Mouse (Mus musculus): ENCODE measurements around the gene Ccno. TPM values are rescaled to one million over a fixed set of nuclear protein-coding genes. Genes with fewer than 3 reads are reported as not detected.

Gene Ccno
- polyA plus RNA-seq, 1 experiment from 2014 or later: 0.17 TPM

DNA sequence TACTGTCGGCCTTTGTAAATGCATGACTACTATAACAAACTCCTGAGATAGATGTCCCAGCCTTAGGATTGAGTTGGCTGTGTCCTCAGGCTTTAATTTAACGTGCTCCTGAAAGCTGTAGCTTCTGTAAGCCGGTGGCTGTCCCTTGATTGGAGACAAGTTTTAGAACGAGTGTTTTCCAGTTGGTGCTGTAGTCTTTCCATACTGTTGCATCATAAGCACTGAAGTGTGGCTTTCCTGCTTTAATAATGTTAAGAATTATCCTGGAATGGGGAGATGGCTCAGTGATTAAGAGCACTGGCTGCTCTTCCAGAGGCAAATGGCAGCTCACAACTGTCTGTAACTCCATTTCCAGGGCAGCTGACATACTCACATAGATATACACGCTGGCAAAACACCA is 20.3 kb upstream of the Ccno start:
- no peaks in the 10 kb centered on the region for H3K4me1 ChIP-seq (ENCODE audit: control insufficient read depth, insufficient read depth, low read length)
- WGBS: 89% methylated on average over 5 of the region's 5 CpGs
- no peaks in the 10 kb centered on the region for H3K9me3 ChIP-seq (replicated peaks; ENCODE audit: control insufficient read depth, low read length)
- H3K4me2 ChIP-seq (ENCODE audit: low read depth, low read length): no peak overlapping the region
- H3K36me3 ChIP-seq (replicated peaks; ENCODE audit: control insufficient read depth, insufficient read depth, low read depth, low read length): no peaks in the 10 kb centered on the region; the same call in 1 of the 2 replicates
- H3K4me3 ChIP-seq (ENCODE audit: low read depth, low read length): no peak overlapping the region
- DNase-seq (ENCODE audit: low spot score) (no peak), ATAC-seq (replicated peaks; ENCODE audit: insufficient number of reproducible peaks, low FRiP score, low TSS enrichment, low read depth) (no peak)
- H3K27me3 ChIP-seq (ENCODE audit: control insufficient read depth, insufficient read depth, low read length): no peaks in the 10 kb centered on the region
- H3K9ac ChIP-seq (replicated peaks; ENCODE audit: low read length): no peak overlapping the region
- no peak overlapping the region for H3K27ac ChIP-seq (replicated peaks; ENCODE audit: low read depth, low read length)

GRCm38 (mm10) chr13:112976720-112977119 is 10.9 kb upstream of the Ccno start:
- no peak for ATAC-seq (replicated peaks; ENCODE audit: insufficient number of reproducible peaks, low FRiP score, low TSS enrichment, low read depth)
- Histone ChIP-seq H3K4me2 (ENCODE audit: low read depth, low read length) (no peak overlapping the region; the same call in 1 of the 2 replicates), H3K4me3 (ENCODE audit: low read depth, low read length) (no peak overlapping the region), H3K36me3 (replicated peaks; ENCODE audit: control insufficient read depth, insufficient read depth, low read depth, low read length) (no peaks in the 10 kb centered on the region), H3K9ac (replicated peaks; ENCODE audit: low read length) (no peak overlapping the region), H3K27ac (replicated peaks; ENCODE audit: low read depth, low read length) (no peak overlapping the region), H3K9me3 (replicated peaks; ENCODE audit: control insufficient read depth, low read length) (no peaks in the 10 kb centered on the region), H3K4me1 (ENCODE audit: control insufficient read depth, insufficient read depth, low read length) (no peaks in the 10 kb centered on the region), H3K27me3 (ENCODE audit: control insufficient read depth, insufficient read depth, low read length) (no peaks in the 10 kb centered on the region; the same call in 1 of the 2 replicates)
- no peak for DNase-seq (ENCODE audit: low spot score)
- 42% methylated on average over 10 of the region's 10 CpGs for WGBS

DNA sequence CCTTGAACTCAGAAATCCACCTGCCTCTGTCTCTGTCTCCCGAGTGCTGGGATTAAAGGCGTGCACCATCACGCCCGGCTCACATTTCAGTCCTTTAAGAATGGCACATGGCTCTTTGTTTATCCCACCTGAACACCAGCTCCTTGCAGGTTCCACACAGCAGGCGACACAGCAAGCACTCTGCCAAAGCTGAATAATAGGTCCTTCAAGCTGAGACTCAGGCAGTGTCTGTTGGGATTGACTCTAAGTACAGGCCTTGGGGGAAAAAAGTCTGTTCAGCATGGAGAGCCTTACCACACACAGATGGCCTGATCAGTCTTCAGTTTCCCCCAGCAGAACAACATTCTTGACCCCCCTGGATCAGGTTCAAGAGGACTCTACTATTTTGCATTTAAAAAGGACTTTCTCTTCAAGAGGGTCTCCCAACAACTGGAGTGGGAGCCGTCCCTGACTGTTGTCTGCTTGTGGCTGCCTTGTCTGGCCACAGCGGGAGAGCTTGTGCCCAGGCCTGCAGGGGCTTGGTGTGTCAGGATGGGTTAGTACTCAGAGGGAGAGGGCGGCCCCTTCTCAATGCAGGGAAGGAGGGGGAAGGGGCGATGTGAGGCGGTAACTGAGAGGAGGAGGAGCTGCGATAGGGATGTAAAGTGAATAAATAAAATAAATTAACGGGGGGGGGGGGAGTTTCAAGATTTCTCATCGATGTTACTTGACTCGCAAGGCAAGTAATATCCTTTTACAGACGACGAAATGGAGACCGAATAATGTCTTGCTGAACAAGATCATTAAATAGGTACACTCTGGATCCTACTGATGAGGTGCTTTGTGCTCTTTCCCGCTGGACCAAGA is 1.8 kb upstream of the Ccno start:
- no peaks in the 10 kb centered on the region for H3K36me3 ChIP-seq (replicated peaks; ENCODE audit: control insufficient read depth, insufficient read depth, low read depth, low read length)
- peaks cover 50% of the 10 kb centered on the region for H3K27me3 ChIP-seq (ENCODE audit: control insufficient read depth, insufficient read depth, low read length)
- DNase-seq (ENCODE audit: low spot score) (peak; percentile 56), ATAC-seq (replicated peaks; ENCODE audit: insufficient number of reproducible peaks, low FRiP score, low TSS enrichment, low read depth) (peak; percentile 50)
- no peak overlapping the region for H3K9ac ChIP-seq (replicated peaks; ENCODE audit: low read length)
- 2% methylated on average over 18 of the region's 18 CpGs for WGBS
- peaks cover 4% of the 10 kb centered on the region; the same call in 1 of the 2 replicates for H3K4me1 ChIP-seq (ENCODE audit: control insufficient read depth, insufficient read depth, low read length)
- H3K4me3 ChIP-seq (ENCODE audit: low read depth, low read length): no peak overlapping the region
- H3K4me2 ChIP-seq (ENCODE audit: low read depth, low read length): no peak overlapping the region
- H3K27ac ChIP-seq (replicated peaks; ENCODE audit: low read depth, low read length): no peak overlapping the region
- no peaks in the 10 kb centered on the region for H3K9me3 ChIP-seq (replicated peaks; ENCODE audit: control insufficient read depth, low read length)

DNA sequence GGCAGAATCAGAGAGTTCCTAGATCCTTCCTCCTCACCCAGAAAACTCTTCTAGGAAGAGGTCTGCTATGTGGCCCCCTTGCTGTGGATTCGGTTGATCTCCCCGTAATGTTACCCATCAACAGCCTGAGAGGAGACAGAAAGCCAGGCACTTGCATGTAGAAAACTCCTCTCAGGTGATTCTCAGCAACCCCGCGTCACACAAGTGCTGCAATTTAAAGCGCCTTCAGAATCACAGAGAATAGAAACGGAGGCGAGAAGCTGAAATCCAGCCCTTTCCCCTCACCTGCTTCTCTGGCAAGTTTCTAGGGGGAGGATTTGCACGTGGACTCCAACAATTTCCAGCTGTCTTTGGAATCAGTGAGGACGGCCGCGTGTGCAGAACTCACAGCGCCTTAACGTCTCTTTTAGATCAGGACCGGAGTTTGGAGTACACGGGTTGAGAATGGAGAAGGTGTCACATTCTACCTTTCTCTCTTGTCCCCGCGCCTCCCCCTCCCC is 1.1 kb upstream of the Ccno start:
- H3K4me1 ChIP-seq (ENCODE audit: control insufficient read depth, insufficient read depth, low read length): peaks cover 4% of the 10 kb centered on the region; the same call in 1 of the 2 replicates
- H3K27ac ChIP-seq (replicated peaks; ENCODE audit: low read depth, low read length): no peak overlapping the region
- H3K9me3 ChIP-seq (replicated peaks; ENCODE audit: control insufficient read depth, low read length): no peaks in the 10 kb centered on the region
- H3K4me2 ChIP-seq (ENCODE audit: low read depth, low read length): no peak overlapping the region
- H3K9ac ChIP-seq (replicated peaks; ENCODE audit: low read length): no peak overlapping the region
- WGBS: under 1% methylated on average over 17 of the region's 17 CpGs
- no peaks in the 10 kb centered on the region for H3K36me3 ChIP-seq (replicated peaks; ENCODE audit: control insufficient read depth, insufficient read depth, low read depth, low read length)
- H3K27me3 ChIP-seq (ENCODE audit: control insufficient read depth, insufficient read depth, low read length): peaks cover 56% of the 10 kb centered on the region
- ATAC-seq (replicated peaks; ENCODE audit: insufficient number of reproducible peaks, low FRiP score, low TSS enrichment, low read depth): no peak
- DNase-seq (ENCODE audit: low spot score): no peak
- no peak overlapping the region for H3K4me3 ChIP-seq (ENCODE audit: low read depth, low read length)

- Histone ChIP-seq H3K27me3 (ENCODE audit: control insufficient read depth, insufficient read depth, low read length) (peaks cover 64% of the 10 kb centered on the region), H3K9ac (replicated peaks; ENCODE audit: low read length) (peak overlapping the region; percentile 43), H3K9me3 (replicated peaks; ENCODE audit: control insufficient read depth, low read length) (no peaks in the 10 kb centered on the region), H3K4me3 (ENCODE audit: low read depth, low read length) (peak overlapping the region; percentile 46), H3K4me1 (ENCODE audit: control insufficient read depth, insufficient read depth, low read length) (peaks cover 4% of the 10 kb centered on the region; the same call in 1 of the 2 replicates), H3K27ac (replicated peaks; ENCODE audit: low read depth, low read length) (no peak overlapping the region), H3K36me3 (replicated peaks; ENCODE audit: control insufficient read depth, insufficient read depth, low read depth, low read length) (no peaks in the 10 kb centered on the region), H3K4me2 (ENCODE audit: low read depth, low read length) (peak overlapping the region; percentile 98)
- peak; percentile 46 for DNase-seq (ENCODE audit: low spot score)
- ATAC-seq (replicated peaks; ENCODE audit: insufficient number of reproducible peaks, low FRiP score, low TSS enrichment, low read depth): no peak; the same call in 1 of the 2 replicates
- under 1% methylated on average over 39 of the region's 39 CpGs for WGBS
Measured at GRCm38 (mm10) chr13:112987991-112988390, 389 bp downstream of the Ccno start.

DNA sequence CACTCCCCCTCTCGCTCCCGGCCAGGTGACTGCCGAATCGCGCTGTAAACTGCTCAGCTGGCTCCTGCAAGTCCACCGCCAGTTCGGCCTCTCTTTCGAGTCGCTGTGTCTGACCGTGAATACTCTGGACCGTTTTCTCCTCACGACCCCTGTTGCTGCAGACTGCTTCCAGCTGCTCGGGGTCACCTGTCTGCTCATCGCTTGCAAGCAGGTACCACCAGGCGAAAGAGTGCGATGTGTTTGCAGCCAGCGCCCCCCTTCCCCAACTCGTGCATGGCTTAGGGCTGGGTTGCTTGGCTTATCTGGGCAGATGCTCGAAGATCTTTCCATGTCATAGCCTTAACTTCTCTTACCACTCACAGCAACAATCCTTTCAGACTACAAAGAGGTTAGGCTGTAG is 1.3 kb downstream of the Ccno start:
- peak overlapping the region; percentile 46 for H3K4me3 ChIP-seq (ENCODE audit: low read depth, low read length)
- peaks cover 10% of the 10 kb centered on the region for H3K4me1 ChIP-seq (ENCODE audit: control insufficient read depth, insufficient read depth, low read length)
- DNase-seq (ENCODE audit: low spot score): peak; percentile 26
- no peak for ATAC-seq (replicated peaks; ENCODE audit: insufficient number of reproducible peaks, low FRiP score, low TSS enrichment, low read depth)
- peaks cover 73% of the 10 kb centered on the region for H3K27me3 ChIP-seq (ENCODE audit: control insufficient read depth, insufficient read depth, low read length)
- H3K9me3 ChIP-seq (replicated peaks; ENCODE audit: control insufficient read depth, low read length): no peaks in the 10 kb centered on the region
- H3K36me3 ChIP-seq (replicated peaks; ENCODE audit: control insufficient read depth, insufficient read depth, low read depth, low read length): no peaks in the 10 kb centered on the region
- H3K27ac ChIP-seq (replicated peaks; ENCODE audit: low read depth, low read length): no peak overlapping the region
- no peak overlapping the region for H3K9ac ChIP-seq (replicated peaks; ENCODE audit: low read length)
- H3K4me2 ChIP-seq (ENCODE audit: low read depth, low read length): peak overlapping the region; percentile 27; the same call in 1 of the 2 replicates
- WGBS: 2% methylated on average over 19 of the region's 19 CpGs

DNA sequence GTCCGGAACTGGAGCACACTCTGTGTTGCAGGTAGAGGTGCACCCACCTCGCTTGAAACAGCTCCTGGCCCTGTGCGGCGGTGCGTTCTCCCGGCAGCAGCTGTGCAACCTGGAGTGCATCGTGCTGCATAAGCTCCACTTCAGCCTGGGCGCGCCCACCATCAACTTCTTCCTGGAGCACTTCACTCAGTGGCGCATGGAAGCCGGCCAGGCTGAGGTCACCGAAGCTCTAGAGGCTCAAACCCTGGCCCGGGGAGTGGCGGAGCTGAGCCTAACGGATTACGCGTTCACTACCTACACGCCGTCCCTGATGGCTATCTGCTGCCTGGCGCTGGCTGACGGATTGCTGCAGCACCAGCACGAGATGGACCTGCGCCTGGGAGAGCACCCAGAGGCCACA is 1.9 kb downstream of the Ccno start:
- Histone ChIP-seq H3K9me3 (replicated peaks; ENCODE audit: control insufficient read depth, low read length) (no peaks in the 10 kb centered on the region), H3K9ac (replicated peaks; ENCODE audit: low read length) (no peak overlapping the region), H3K4me3 (ENCODE audit: low read depth, low read length) (peak overlapping the region; percentile 8; the same call in 1 of the 2 replicates), H3K4me1 (ENCODE audit: control insufficient read depth, insufficient read depth, low read length) (peaks cover 13% of the 10 kb centered on the region), H3K36me3 (replicated peaks; ENCODE audit: control insufficient read depth, insufficient read depth, low read depth, low read length) (no peaks in the 10 kb centered on the region), H3K27me3 (ENCODE audit: control insufficient read depth, insufficient read depth, low read length) (peaks cover 76% of the 10 kb centered on the region), H3K4me2 (ENCODE audit: low read depth, low read length) (no peak overlapping the region), H3K27ac (replicated peaks; ENCODE audit: low read depth, low read length) (no peak overlapping the region)
- peak; percentile 23 for DNase-seq (ENCODE audit: low spot score)
- ATAC-seq (replicated peaks; ENCODE audit: insufficient number of reproducible peaks, low FRiP score, low TSS enrichment, low read depth): no peak
- under 1% methylated on average over 23 of the region's 23 CpGs for WGBS

DNA sequence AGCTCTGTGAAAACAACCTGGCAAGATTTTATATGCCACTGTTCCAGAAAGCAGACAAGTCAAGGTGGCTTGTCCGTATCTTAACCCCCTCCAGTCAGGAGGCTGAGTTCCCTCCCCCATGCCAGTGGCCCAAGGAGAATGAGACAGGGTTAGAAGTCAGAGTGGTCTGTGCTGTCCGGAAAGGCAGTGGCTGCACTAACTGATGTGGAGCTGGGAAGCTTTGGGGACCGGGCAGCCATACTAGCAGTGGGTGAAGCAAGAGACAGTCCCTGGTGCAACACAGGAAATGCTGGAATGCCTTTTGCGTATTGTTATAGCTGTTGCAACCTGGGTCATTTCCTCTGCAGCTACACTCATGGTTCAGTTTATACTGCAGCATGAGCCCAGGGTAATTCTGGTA is 2.7 kb downstream of the Ccno start:
- peaks cover 83% of the 10 kb centered on the region for H3K27me3 ChIP-seq (ENCODE audit: control insufficient read depth, insufficient read depth, low read length)
- no peak for ATAC-seq (replicated peaks; ENCODE audit: insufficient number of reproducible peaks, low FRiP score, low TSS enrichment, low read depth)
- H3K27ac ChIP-seq (replicated peaks; ENCODE audit: low read depth, low read length): no peak overlapping the region
- no peak overlapping the region for H3K4me3 ChIP-seq (ENCODE audit: low read depth, low read length)
- H3K4me1 ChIP-seq (ENCODE audit: control insufficient read depth, insufficient read depth, low read length): peaks cover 13% of the 10 kb centered on the region
- no peak overlapping the region for H3K9ac ChIP-seq (replicated peaks; ENCODE audit: low read length)
- no peak overlapping the region for H3K4me2 ChIP-seq (ENCODE audit: low read depth, low read length)
- 6% methylated on average over 4 of the region's 4 CpGs for WGBS
- no peaks in the 10 kb centered on the region for H3K36me3 ChIP-seq (replicated peaks; ENCODE audit: control insufficient read depth, insufficient read depth, low read depth, low read length)
- DNase-seq (ENCODE audit: low spot score): no peak
- H3K9me3 ChIP-seq (replicated peaks; ENCODE audit: control insufficient read depth, low read length): no peaks in the 10 kb centered on the region

Data from embryonic facial prominence, embryonic 11.5 days (tissue).